Mouse (Mus musculus): Measurements from ENCODE around the gene Uba52.

- no peak for TF ChIP-seq CTCF (IDR thresholded peaks at IDR 0.05; ENCODE audit: low read depth, low read length)
- no peak for TF ChIP-seq POLR2A (IDR thresholded peaks at IDR 0.05; ENCODE audit: extremely low read depth, insufficient read depth, low read length)
These were observed 41.9 kb downstream of the Uba52 start for GRCm38 (mm10) chr8:70468733-70469132.

Data from liver, adult 2 months (tissue).